Mouse (Mus musculus) megakaryocyte, embryonic 14.5 days (primary cell): ENCODE data around the gene Hist1h2af.

ENCODE experiments used
- FLI1 ChIP-seq: IDR thresholded peaks from 2 replicates; pipeline ENCODE4 v1.6.1; 2012; ENCODE audit warnings: low read length, inconsistent platforms, mixed read lengths
- GATA1 ChIP-seq: IDR thresholded peaks from 3 replicates; pipeline ENCODE4 v1.6.1; 2012; ENCODE audit warnings: mixed read lengths, low read length, inconsistent platforms, borderline replicate concordance

GRCm38 (mm10) chr13:23524654-23525053, 9.1 kb upstream of the Hist1h2af start:
- no peak for TF ChIP-seq FLI1
- TF ChIP-seq GATA1, result no peak
